19 mouse cellular contexts compared by ENCODE assay signal in the genomic region with DNA sequence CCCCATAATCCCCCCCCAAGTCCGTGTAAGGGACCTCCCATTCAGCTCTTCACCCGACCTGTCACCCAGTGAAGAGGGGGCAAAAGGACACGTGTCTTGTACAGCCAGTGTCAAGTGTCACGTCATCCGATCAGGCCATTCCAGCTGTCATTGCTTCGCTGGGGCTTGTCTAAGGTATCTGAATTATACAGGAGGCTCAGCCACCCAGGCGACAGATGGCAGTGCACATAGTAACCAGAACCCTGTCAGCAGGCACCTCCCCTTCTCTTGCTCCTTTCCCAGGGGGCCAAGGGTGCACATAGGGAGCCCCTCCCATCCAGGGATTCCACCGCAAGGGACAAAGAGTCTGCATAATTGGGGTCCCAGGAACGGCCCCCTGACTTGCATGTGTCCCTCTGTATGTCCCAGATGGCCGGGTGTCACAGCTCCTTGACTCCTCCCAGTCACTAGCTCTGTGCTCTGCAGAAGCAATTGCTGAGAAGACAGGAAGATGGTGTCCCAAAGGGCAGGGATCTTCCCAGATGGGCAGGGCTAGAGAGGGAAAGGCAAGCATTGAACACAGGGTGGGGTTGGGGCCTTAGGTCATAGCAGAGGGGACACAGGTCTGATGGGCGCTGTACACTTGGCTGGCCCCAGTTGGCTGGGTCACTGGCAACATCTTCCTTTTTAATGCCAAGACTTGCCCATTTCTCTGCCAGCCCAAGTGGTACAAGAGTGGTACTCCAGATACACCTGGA. TPM values are rescaled to one million over a fixed set of nuclear protein-coding genes. Genes with fewer than 3 reads are reported as not detected.
A peak's percentile ranks its signal among the peaks of the same experiment; 100 is the strongest.
DNase-seq lines count a peak whose midpoint lies in the region; ATAC-seq and TF ChIP-seq lines count a peak whose summit lies in the region.
"Had no signal": no experiment of that assay in that cellular context is flagged by ENCODE, and none has a peak within 500 bp of the region (broad histone marks: within the 10 kb centered on the region; RNA-seq: fewer than 3 reads in every experiment).

No protein-coding gene starts in this region.

- ATAC-seq in midbrain, embryonic 16.5 days: no peak
- ATAC-seq in hindbrain, postnatal 0 days: 0 out of 2 replicates have a peak, but pooled peaks have one; percentile 34
- ATAC-seq: activated CD4-positive, CD25-positive, alpha-beta regulatory T cell, adult 4 months had no signal

- no peak overlapping the region for H3K4me2 ChIP-seq in midbrain, embryonic 16.5 days (ENCODE audit: low read length)
- no peak overlapping the region for H3K4me2 ChIP-seq in hindbrain, postnatal 0 days (ENCODE audit: low read depth, low read length)
- H3K4me2 ChIP-seq: neural tube, embryonic 13.5 days had no signal

- no peaks in the 10 kb centered on the region for H3K9me3 ChIP-seq in heart, embryonic 10.5 days
- no peaks in the 10 kb centered on the region for H3K9me3 ChIP-seq in midbrain, embryonic 10.5 days (replicated peaks)
- no peaks in the 10 kb centered on the region for H3K9me3 ChIP-seq in midbrain, embryonic 16.5 days (replicated peaks; ENCODE audit: control insufficient read depth, low read length, poor library complexity, severe bottlenecking)
- H3K9me3 ChIP-seq in hindbrain, postnatal 0 days (ENCODE audit: low read length): no peaks in the 10 kb centered on the region
- H3K9me3 ChIP-seq: neural tube, embryonic 13.5 days had no signal

- 30% methylated on average over 11 of the region's 11 CpGs for WGBS in heart, embryonic 10.5 days
- WGBS in midbrain, embryonic 10.5 days: 40% methylated on average over 11 of the region's 11 CpGs
- WGBS in midbrain, embryonic 16.5 days: 37% methylated on average over 11 of the region's 11 CpGs
- WGBS in hindbrain, postnatal 0 days: 36% methylated on average over 11 of the region's 11 CpGs

- 0 out of 2 replicates have a peak overlapping the region, but pooled peaks have one; percentile 6 for H3K4me3 ChIP-seq in heart, embryonic 10.5 days
- H3K4me3 ChIP-seq in midbrain, embryonic 10.5 days: no peak overlapping the region
- H3K4me3 ChIP-seq in midbrain, embryonic 16.5 days (ENCODE audit: low read depth, low read length): no peak overlapping the region
- H3K4me3 ChIP-seq in hindbrain, postnatal 0 days (ENCODE audit: low read length): no peak overlapping the region
- H3K4me3 ChIP-seq: heart, adult 2 months; neural tube, embryonic 13.5 days had no signal

- H3K36me3 ChIP-seq in heart, embryonic 10.5 days: no peaks in the 10 kb centered on the region
- H3K36me3 ChIP-seq in midbrain, embryonic 10.5 days: no peaks in the 10 kb centered on the region
- H3K36me3 ChIP-seq in midbrain, embryonic 16.5 days (ENCODE audit: control insufficient read depth, insufficient read depth, low read length): no peaks in the 10 kb centered on the region
- no peaks in the 10 kb centered on the region for H3K36me3 ChIP-seq in hindbrain, postnatal 0 days (ENCODE audit: insufficient read depth, low read length)
- H3K36me3 ChIP-seq: neural tube, embryonic 13.5 days had no signal

- no peak for TF ChIP-seq CTCF in hindbrain, postnatal 0 days (IDR thresholded peaks at IDR 0.05; ENCODE audit: low read depth)

- DNase-seq in heart, embryonic 10.5 days (ENCODE audit: low spot score): no peak
- no peak for DNase-seq in heart, postnatal 14 days
- DNase-seq in midbrain, embryonic 10.5 days (ENCODE audit: low spot score): peak; percentile 34
- DNase-seq in hindbrain, postnatal 0 days (ENCODE audit: low spot score): no peak
- DNase-seq in retina, postnatal 7 days (ENCODE audit: low read depth, low spot score): peak; percentile 29
- no peak for DNase-seq in right cerebral cortex, adult 2 months (ENCODE audit: low spot score in 2 of 2)
- no peak for DNase-seq in urinary bladder, postnatal 14 days (ENCODE audit: low spot score)
- DNase-seq: B cell, adult 2 months; heart, adult 2 months; kidney, adult 11 months; right cerebral cortex, postnatal 4 days; thymus, adult 18-20 months had no signal

- peaks cover 26% of the 10 kb centered on the region for H3K4me1 ChIP-seq in heart, embryonic 10.5 days
- H3K4me1 ChIP-seq in midbrain, embryonic 10.5 days: peaks cover 32% of the 10 kb centered on the region
- no peaks in the 10 kb centered on the region; the same call in 1 of the 2 replicates for H3K4me1 ChIP-seq in midbrain, embryonic 16.5 days (ENCODE audit: control insufficient read depth, insufficient read depth, low read length)
- peaks cover 5% of the 10 kb centered on the region; the same call in 1 of the 2 replicates for H3K4me1 ChIP-seq in hindbrain, postnatal 0 days (ENCODE audit: insufficient read depth, low read length)

- intact Hi-C loops in heart, postnatal 14 days (cut with DNase I): no loop called here

- peaks cover 53% of the 10 kb centered on the region for H3K27me3 ChIP-seq in heart, embryonic 10.5 days (ENCODE audit: insufficient read depth, poor library complexity, severe bottlenecking)
- H3K27me3 ChIP-seq in midbrain, embryonic 10.5 days (ENCODE audit: low read depth, poor library complexity, severe bottlenecking): peaks cover 16% of the 10 kb centered on the region; the same call in 1 of the 2 replicates
- H3K27me3 ChIP-seq in midbrain, embryonic 16.5 days (ENCODE audit: control insufficient read depth, insufficient read depth, low read depth, low read length): no peaks in the 10 kb centered on the region
- no peaks in the 10 kb centered on the region for H3K27me3 ChIP-seq in hindbrain, postnatal 0 days (ENCODE audit: insufficient read depth, low read length)

- peak overlapping the region; percentile 17; the same call in 1 of the 2 replicates for H3K27ac ChIP-seq in heart, embryonic 10.5 days
- peak overlapping the region; percentile 69 for H3K27ac ChIP-seq in midbrain, embryonic 10.5 days (replicated peaks)
- no peak overlapping the region for H3K27ac ChIP-seq in midbrain, embryonic 16.5 days (ENCODE audit: low read length)
- H3K27ac ChIP-seq in hindbrain, postnatal 0 days: no peak overlapping the region
- H3K27ac ChIP-seq: heart, adult 2 months; macrophage; neural tube, embryonic 13.5 days had no signal

- H3K9ac ChIP-seq in midbrain, embryonic 16.5 days (ENCODE audit: low read depth, low read length): no peak overlapping the region
- no peak overlapping the region for H3K9ac ChIP-seq in hindbrain, postnatal 0 days (replicated peaks; ENCODE audit: low read length)
- H3K9ac ChIP-seq: neural tube, embryonic 13.5 days had no signal

RNA-seq across cellular contexts. Expression of a gene that starts 39.1 kb away (rescaled TPM):
- polyA plus RNA-seq in heart, embryonic 10.5 days (2016; fragmentation: Nextera tagmentation; extraction: Ambion mirVana): 0.09 and 0.48 TPM in 2 replicates
- not detected for total RNA-seq in heart, postnatal 14 days (2021)
- polyA plus RNA-seq in midbrain, embryonic 10.5 days (2016; fragmentation: Nextera tagmentation; extraction: Ambion mirVana): 0.35 and 0.49 TPM in 2 replicates
- not detected in 2 replicates for polyA plus RNA-seq in midbrain, embryonic 16.5 days (2015; fragmentation: Nextera tagmentation; extraction: Ambion mirVana)
- total RNA-seq in hindbrain, postnatal 0 days (2014; rRNA removed): 2.3 and 7.8 TPM in 2 replicates
- 2.2 and 3.2 TPM in 2 replicates for polyA plus RNA-seq in hindbrain, postnatal 0 days (2015; fragmentation: Nextera tagmentation; extraction: Ambion mirVana)
- total RNA-seq: heart, adult 2 months; layer of hippocampus, postnatal 14 days; liver, adult 2 months; MEL had no signal
- polyA plus RNA-seq: activated CD4-positive, CD25-positive, alpha-beta regulatory T cell, adult 4 months; heart, adult 2 months; liver, adult 2 months; macrophage had no signal

RNA-seq across cellular contexts. Expression of a gene that starts 46.0 kb away (rescaled TPM):
- polyA plus RNA-seq in heart, embryonic 10.5 days (2016; fragmentation: Nextera tagmentation; extraction: Ambion mirVana): 5.1 and 5.4 TPM in 2 replicates
- total RNA-seq in heart, postnatal 14 days (2021): 10 to 100 TPM; 16.3 to 19.1 TPM
- 4.3 and 5.6 TPM in 2 replicates for polyA plus RNA-seq in midbrain, embryonic 10.5 days (2016; fragmentation: Nextera tagmentation; extraction: Ambion mirVana)
- 14.1 and 18.1 TPM in 2 replicates for polyA plus RNA-seq in midbrain, embryonic 16.5 days (2015; fragmentation: Nextera tagmentation; extraction: Ambion mirVana)
- total RNA-seq in hindbrain, postnatal 0 days (2014; rRNA removed): 50.1 and 61.4 TPM in 2 replicates
- polyA plus RNA-seq in hindbrain, postnatal 0 days (2015; fragmentation: Nextera tagmentation; extraction: Ambion mirVana): 28.7 and 29.9 TPM in 2 replicates

Comparison
In these comparisons a context has a peak if more than half of its experiments do, and no peak if none do; other contexts are left out.
1. H3K27ac ChIP-seq: peak in heart, embryonic 10.5 days (single experiment) and midbrain, embryonic 10.5 days (single experiment); none in midbrain, embryonic 16.5 days (single experiment) and hindbrain, postnatal 0 days (single experiment).
2. DNase-seq: peak in midbrain, embryonic 10.5 days (single experiment) and retina, postnatal 7 days (single experiment); none in heart, embryonic 10.5 days (single experiment), heart, postnatal 14 days (0 of 2), hindbrain, postnatal 0 days (single experiment), right cerebral cortex, adult 2 months (0 of 2) and urinary bladder, postnatal 14 days (single experiment).